Mouse (Mus musculus) lung, adult 2 months (tissue): Measurements from ENCODE around the gene Slc48a1.

Experiments used
- CTCF ChIP-seq: fragments of 200-500 bp; IDR thresholded peaks from 2 replicates; pipeline ENCODE4 v1.5.1; 2011; ENCODE audit warnings: mild to moderate bottlenecking, low read length, control low read depth; ENCODE audit not compliant: insufficient read depth
- POLR2A ChIP-seq: fragments of 200-500 bp; IDR thresholded peaks from 2 replicates; pipeline ENCODE4 v1.6.1; 2011; ENCODE audit warnings: low read depth, mild to moderate bottlenecking, control low read depth, low read length, borderline replicate concordance; ENCODE audit errors: extremely low read depth

GRCm38 (mm10) chr15:97784561-97785161 lies 6.3 kb downstream of the Slc48a1 start:
- TF ChIP-seq CTCF (no peak), POLR2A (no peak)
